Mouse (Mus musculus): ENCODE results near the gene Mctp1.

The Mctp1 gene

GRCm38 (mm10) chr13:76620525-76620924, 236.2 kb downstream of the Mctp1 start:
- no peak for DNase-seq

GRCm38 (mm10) chr13:76633707-76634106, 249.4 kb downstream of the Mctp1 start:
- DNase-seq: no peak

GRCm38 (mm10) chr13:76638282-76638681, 253.9 kb downstream of the Mctp1 start:
- DNase-seq: no peak

GRCm38 (mm10) chr13:76659523-76659922, 275.2 kb downstream of the Mctp1 start:
- DNase-seq: no peak

- DNase-seq: no peak
Observed at GRCm38 (mm10) chr13:76681286-76681685, 297.0 kb downstream of the Mctp1 start.

GRCm38 (mm10) chr13:76689349-76689748, 305.0 kb downstream of the Mctp1 start:
- DNase-seq: no peak

- no peak for DNase-seq
Observed at GRCm38 (mm10) chr13:76690143-76690542, 305.8 kb downstream of the Mctp1 start.

- no peak for DNase-seq
Observed at GRCm38 (mm10) chr13:76690697-76691096, 306.4 kb downstream of the Mctp1 start.

- no peak for DNase-seq
Observed at GRCm38 (mm10) chr13:76734013-76734412, 349.7 kb downstream of the Mctp1 start.

GRCm38 (mm10) chr13:76750663-76751429, 366.5 kb downstream of the Mctp1 start:
- no peak for DNase-seq

- peak; percentile 23 to 56 for DNase-seq
Observed at GRCm38 (mm10) chr13:76759832-76760490, 375.6 kb downstream of the Mctp1 start.

- no peak for DNase-seq
Observed at GRCm38 (mm10) chr13:76799662-76800061, 415.3 kb downstream of the Mctp1 start.

GRCm38 (mm10) chr13:76801126-76801632, 416.8 kb downstream of the Mctp1 start:
- no peak for DNase-seq

- DNase-seq: no peak
Observed at GRCm38 (mm10) chr13:76802051-76802728, 417.9 kb downstream of the Mctp1 start.

- DNase-seq: no peak
Observed at GRCm38 (mm10) chr13:76802926-76803325, 418.6 kb downstream of the Mctp1 start.

- no peak for DNase-seq
Observed at GRCm38 (mm10) chr13:76803799-76804198, 419.5 kb downstream of the Mctp1 start.

GRCm38 (mm10) chr13:76808871-76809390, 424.6 kb downstream of the Mctp1 start:
- DNase-seq: no peak

GRCm38 (mm10) chr13:76809802-76810201, 425.5 kb downstream of the Mctp1 start:
- DNase-seq: no peak

- peak; percentile 10 to 30 for DNase-seq
Observed at GRCm38 (mm10) chr13:76810496-76810939, 426.2 kb downstream of the Mctp1 start.

GRCm38 (mm10) chr13:76823083-76823482, 438.7 kb downstream of the Mctp1 start:
- DNase-seq: no peak

- no peak for DNase-seq
Observed at GRCm38 (mm10) chr13:76824932-76825694, 440.8 kb downstream of the Mctp1 start.

- no peak for DNase-seq
Observed at GRCm38 (mm10) chr13:76827738-76828137, 443.4 kb downstream of the Mctp1 start.
